Mouse (Mus musculus): ENCODE results near the gene Il15ra.
"Not testable (repeated sequence)": the region's sequence is repeated elsewhere in the genome, so short reads cannot be mapped to it uniquely, and the experiment has no call there.

Il15ra gene

GRCm38 (mm10) chr2:11699905-11700304 lies 5.2 kb upstream of the Il15ra start:
- in situ Hi-C loops (cut with MboI; ENCODE audit: low pct_unique_long_range_greater_than_20kb in 1 of 2, low sequenced_read_pairs in 2 of 2, unreplicated experiment in 1 of 2), result loop anchor here in 1 of 2 experiments (25.0 kb wide), 1 partner anchor 363 kb away; no protein-coding TSS in a partner anchor

DNA sequence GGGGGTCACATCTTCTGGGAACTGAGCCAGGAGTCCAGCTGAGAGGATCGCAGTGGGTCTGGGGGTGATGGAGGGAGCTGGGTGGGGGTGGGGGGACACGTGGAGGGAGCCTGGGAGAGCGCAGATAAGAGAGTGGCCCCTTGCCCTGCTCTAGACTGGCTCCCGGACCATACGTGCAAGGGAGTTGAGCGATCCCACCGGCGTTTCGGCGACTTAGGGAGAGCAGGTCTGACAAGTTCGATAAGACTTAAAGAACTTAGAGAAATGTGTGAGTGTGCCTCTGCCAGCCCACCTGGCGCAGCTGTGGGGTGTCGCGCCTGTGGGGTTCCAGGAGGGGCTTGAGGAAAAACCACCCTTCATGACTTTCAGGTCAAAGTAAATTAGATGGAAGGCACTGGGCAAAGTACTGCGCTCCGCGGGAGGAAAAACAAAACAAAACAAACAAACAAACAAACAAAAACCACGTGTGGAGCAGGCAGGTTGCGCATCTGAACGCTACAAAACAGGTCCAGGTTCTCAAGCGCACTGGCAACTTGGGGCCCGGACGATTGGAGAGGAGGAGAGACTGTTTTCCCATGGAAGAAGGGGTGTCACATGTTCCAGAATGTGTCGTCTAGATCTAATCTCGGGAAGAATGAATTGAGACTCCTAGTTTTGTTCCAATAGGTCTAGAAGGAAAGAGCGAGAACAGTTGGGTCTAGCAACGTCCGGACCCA lies 1.1 kb downstream of the Il15ra start:
- in situ Hi-C loops (cut with MboI; ENCODE audit: low pct_unique_long_range_greater_than_20kb in 1 of 2, low sequenced_read_pairs in 2 of 2, unreplicated experiment in 1 of 2), result no loop called here

- in situ Hi-C loops (cut with MboI; ENCODE audit: low pct_unique_long_range_greater_than_20kb in 1 of 2, low sequenced_read_pairs in 2 of 2, unreplicated experiment in 1 of 2), result no loop called here
Observed at GRCm38 (mm10) chr2:11706746-11707065, 1.6 kb downstream of the Il15ra start.

DNA sequence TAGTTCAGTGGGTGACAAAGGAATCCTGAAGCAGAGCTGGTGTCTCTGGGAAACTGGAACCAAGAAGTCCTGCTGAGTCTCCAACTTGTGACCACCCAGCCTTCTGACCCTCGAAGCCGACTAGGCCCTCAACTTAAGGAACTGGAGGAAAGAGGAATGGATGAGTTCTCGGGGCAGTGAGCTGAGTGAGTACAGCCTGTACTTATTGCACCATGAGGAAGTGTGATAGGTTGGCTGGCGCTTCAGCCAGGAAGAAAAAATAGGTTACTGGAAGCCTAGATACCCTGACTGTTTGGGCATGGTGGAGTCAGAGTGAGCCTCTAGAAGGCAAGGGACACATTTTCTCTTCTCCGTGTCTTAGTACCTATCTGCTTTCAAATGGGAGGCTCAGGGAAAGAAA lies 3.4 kb downstream of the Il15ra start:
- in situ Hi-C loops (cut with MboI; ENCODE audit: low pct_unique_long_range_greater_than_20kb in 1 of 2, low sequenced_read_pairs in 2 of 2, unreplicated experiment in 1 of 2), result no loop called here

GRCm38 (mm10) chr2:11710101-11710500 lies 5.0 kb downstream of the Il15ra start:
- in situ Hi-C loops (cut with MboI; ENCODE audit: low pct_unique_long_range_greater_than_20kb in 1 of 2, low sequenced_read_pairs in 2 of 2, unreplicated experiment in 1 of 2), result not testable (repeated sequence)

GRCm38 (mm10) chr2:11712483-11712990 lies 7.4 kb downstream of the Il15ra start:
- in situ Hi-C loops (cut with MboI; ENCODE audit: low pct_unique_long_range_greater_than_20kb in 1 of 2, low sequenced_read_pairs in 2 of 2, unreplicated experiment in 1 of 2), result no loop called here

DNA sequence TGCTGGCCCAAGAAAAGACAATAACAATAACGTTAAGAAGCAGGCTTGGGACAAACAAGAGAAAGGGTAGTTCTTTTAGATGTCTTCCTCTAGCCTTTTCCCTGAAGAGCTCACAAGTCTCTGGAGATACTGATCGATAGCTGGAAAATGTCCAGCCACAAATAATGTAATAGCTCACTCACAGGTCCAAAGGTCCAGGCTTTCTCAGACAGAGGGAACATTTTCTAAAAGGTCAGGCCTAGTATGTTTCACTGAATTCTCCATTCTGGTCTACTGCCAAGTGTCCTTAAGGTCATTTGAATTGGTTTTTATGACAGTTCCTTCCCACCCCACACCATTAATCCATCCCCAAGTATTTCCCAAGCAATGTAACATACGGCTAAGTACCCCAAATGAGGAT lies 7.9 kb downstream of the Il15ra start:
- in situ Hi-C loops (cut with MboI; ENCODE audit: low pct_unique_long_range_greater_than_20kb in 1 of 2, low sequenced_read_pairs in 2 of 2, unreplicated experiment in 1 of 2), result no loop called here

- in situ Hi-C loops (cut with MboI; ENCODE audit: low pct_unique_long_range_greater_than_20kb in 1 of 2, low sequenced_read_pairs in 2 of 2, unreplicated experiment in 1 of 2), result no loop called here
Observed at GRCm38 (mm10) chr2:11714535-11714934, 9.4 kb downstream of the Il15ra start.

DNA sequence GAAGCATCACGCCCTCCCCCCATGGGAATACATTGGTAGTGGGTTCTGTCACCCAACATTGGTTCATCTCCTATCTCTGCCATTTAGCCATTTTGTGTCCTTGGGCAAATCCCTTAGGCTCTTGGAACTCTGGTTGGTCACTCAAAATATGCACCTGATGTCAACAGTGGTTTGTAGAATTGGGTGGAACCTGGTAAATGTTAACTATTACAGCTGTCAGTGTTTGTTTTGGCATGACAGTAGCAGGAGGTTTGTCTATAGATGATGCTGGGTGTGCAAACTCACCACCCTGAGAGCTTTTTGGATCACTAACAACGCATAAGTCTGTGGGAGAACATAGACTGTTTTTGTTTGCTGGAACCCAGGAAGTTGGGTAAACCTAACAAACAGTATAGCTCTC lies 13.5 kb downstream of the Il15ra start:
- in situ Hi-C loops (cut with MboI; ENCODE audit: low pct_unique_long_range_greater_than_20kb in 1 of 2, low sequenced_read_pairs in 2 of 2, unreplicated experiment in 1 of 2), result no loop called here

DNA sequence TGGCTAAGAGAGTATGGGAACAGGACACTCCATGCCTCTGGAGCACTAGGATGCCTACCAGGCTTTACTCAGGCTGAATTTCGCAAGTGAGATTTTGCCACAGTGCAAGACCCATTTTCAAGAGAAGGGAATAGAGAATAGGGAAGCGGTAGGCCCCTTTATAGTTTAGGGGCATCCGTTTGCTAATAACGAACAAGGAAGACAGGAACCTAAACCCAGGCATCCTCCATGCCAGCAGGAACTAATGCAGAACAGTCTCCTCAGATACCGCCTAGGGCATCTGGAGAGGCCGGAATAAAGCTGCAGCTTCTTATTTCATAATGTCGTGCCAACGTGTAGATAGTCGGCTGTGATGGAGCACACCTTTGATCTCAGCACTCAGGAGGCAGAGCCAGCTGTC lies 17.5 kb downstream of the Il15ra start:
- in situ Hi-C loops (cut with MboI; ENCODE audit: low pct_unique_long_range_greater_than_20kb in 1 of 2, low sequenced_read_pairs in 2 of 2, unreplicated experiment in 1 of 2), result no loop called here

DNA sequence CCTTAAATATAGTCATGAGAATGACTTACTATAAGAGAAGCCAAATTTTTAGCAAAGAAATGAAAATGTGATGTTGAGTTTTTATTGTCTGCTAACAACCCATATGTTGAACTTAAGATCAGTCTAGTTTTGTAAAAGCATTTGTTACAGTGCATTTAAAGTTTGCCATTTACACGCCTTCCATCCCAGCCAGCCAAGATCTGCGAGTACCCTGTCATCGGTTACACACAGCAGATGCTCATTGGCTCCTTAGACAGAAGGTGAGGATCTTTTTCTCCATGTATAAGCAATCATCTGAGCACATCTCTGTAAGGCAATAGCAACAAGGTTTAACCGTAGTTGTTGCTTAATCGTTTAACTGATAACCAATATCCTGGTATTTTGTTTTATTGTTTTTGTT lies 22.5 kb downstream of the Il15ra start:
- in situ Hi-C loops (cut with MboI; ENCODE audit: low pct_unique_long_range_greater_than_20kb in 1 of 2, low sequenced_read_pairs in 2 of 2, unreplicated experiment in 1 of 2), result no loop called here

DNA sequence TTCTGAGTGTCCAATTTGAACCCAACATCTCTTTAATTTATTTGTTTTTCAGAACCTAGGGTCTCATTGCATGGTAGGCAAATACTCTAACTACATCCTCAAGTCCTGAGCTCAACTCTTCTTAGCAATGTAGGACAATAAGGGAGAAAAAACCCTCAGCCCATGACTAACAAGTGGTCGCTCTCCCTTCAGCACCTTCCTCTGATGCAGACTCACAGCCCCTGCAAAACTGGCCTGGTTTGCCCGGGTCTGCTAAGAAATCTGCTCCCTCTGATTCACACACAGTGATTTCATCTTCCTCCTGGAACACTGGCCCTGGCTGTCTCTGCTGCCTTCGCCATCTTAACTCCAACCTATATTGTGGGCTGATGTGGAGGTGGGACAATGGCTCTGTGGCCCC lies 24.0 kb downstream of the Il15ra start:
- in situ Hi-C loops (cut with MboI; ENCODE audit: low pct_unique_long_range_greater_than_20kb in 1 of 2, low sequenced_read_pairs in 2 of 2, unreplicated experiment in 1 of 2), result no loop called here

GRCm38 (mm10) chr2:11732978-11733377 lies 27.9 kb downstream of the Il15ra start:
- in situ Hi-C loops (cut with MboI; ENCODE audit: low pct_unique_long_range_greater_than_20kb in 1 of 2, low sequenced_read_pairs in 2 of 2, unreplicated experiment in 1 of 2), result no loop called here

GRCm38 (mm10) chr2:11735853-11736252 lies 30.8 kb downstream of the Il15ra start:
- in situ Hi-C loops (cut with MboI; ENCODE audit: low pct_unique_long_range_greater_than_20kb in 1 of 2, low sequenced_read_pairs in 2 of 2, unreplicated experiment in 1 of 2), result no loop called here

GRCm38 (mm10) chr2:11738794-11739193 lies 33.7 kb downstream of the Il15ra start:
- in situ Hi-C loops (cut with MboI; ENCODE audit: low pct_unique_long_range_greater_than_20kb in 1 of 2, low sequenced_read_pairs in 2 of 2, unreplicated experiment in 1 of 2), result no loop called here

GRCm38 (mm10) chr2:11739516-11740051 lies 34.5 kb downstream of the Il15ra start:
- in situ Hi-C loops (cut with MboI; ENCODE audit: low pct_unique_long_range_greater_than_20kb in 1 of 2, low sequenced_read_pairs in 2 of 2, unreplicated experiment in 1 of 2), result no loop called here

GRCm38 (mm10) chr2:11762541-11762940 lies 57.5 kb downstream of the Il15ra start:
- in situ Hi-C loops (cut with MboI; ENCODE audit: low pct_unique_long_range_greater_than_20kb in 1 of 2, low sequenced_read_pairs in 2 of 2, unreplicated experiment in 1 of 2), result no loop called here

- in situ Hi-C loops (cut with MboI; ENCODE audit: low pct_unique_long_range_greater_than_20kb in 1 of 2, low sequenced_read_pairs in 2 of 2, unreplicated experiment in 1 of 2), result no loop called here
Observed at GRCm38 (mm10) chr2:11765694-11766093, 60.6 kb downstream of the Il15ra start.

DNA sequence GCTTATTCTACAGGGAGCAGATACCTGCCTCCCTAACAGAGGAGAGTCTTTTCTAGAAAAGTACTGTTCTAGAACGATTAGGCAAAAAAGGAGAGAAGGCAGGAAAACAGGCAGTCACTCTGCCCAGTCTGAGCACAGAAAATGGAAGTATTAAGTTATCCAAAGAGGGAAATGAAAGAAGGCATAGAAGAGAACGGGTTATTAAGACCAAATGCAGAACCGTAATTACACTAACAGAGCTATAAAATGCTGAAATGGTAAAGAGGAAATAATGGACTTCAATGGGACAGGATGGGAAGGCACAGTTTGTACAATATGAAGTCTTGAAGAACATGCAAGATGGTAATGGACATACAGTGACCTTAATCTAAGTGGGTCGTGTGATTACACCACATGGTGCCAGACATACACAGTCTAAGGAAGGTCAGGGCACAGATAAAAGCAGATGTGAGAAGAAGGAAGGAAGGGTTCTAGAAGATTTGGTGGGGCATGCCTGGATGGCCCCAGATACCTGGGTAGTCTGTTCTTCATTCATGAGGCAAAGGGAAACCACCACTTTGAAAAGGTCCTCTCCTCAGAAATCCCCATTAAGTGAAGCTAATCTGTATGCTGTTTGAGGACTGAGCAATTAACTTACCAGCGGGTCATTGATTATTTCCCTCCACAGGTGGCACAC lies 61.5 kb downstream of the Il15ra start:
- in situ Hi-C loops (cut with MboI; ENCODE audit: low pct_unique_long_range_greater_than_20kb in 1 of 2, low sequenced_read_pairs in 2 of 2, unreplicated experiment in 1 of 2), result no loop called here

DNA sequence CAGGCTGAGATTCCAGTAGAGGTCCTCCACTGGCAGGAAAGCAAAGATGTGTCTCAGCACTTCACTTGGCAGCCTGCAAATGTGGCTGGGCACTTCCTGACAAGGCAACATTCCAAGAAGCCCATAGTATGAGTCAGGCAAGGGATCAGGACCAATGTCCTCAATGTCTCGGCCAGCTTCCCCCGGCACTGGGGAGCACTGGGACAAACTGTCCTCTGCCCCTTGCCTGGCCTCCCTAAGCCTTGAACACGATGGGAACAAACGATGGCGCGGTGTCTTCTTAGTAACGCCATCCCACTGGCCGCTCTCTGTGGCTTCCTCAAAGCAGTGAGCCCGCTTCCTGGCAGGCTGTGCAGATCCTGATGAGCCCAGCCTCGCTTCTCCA lies 62.1 kb downstream of the Il15ra start:
- in situ Hi-C loops (cut with MboI; ENCODE audit: low pct_unique_long_range_greater_than_20kb in 1 of 2, low sequenced_read_pairs in 2 of 2, unreplicated experiment in 1 of 2), result no loop called here
